Mouse (Mus musculus) myocyte (in vitro differentiated cells): ENCODE measurements around the gene Ulk2. TPM values are rescaled to one million over a fixed set of nuclear protein-coding genes. Genes with fewer than 3 reads are reported as not detected.
A peak's percentile ranks its signal among the peaks of the same experiment; 100 is the strongest.

Source experiments
- H3K27me3 ChIP-seq: one replicate; pipeline ENCODE4 v1.6.1; 2011; ENCODE audit not compliant: control insufficient read depth, insufficient read depth, insufficient read length
- H3K36me3 ChIP-seq: one replicate; pipeline ENCODE4 v1.6.1; 2011; ENCODE audit not compliant: control insufficient read depth, insufficient read depth
- H3K4me2 ChIP-seq: one replicate; pipeline ENCODE4 v1.6.1; 2011; ENCODE audit warnings: low read depth, control low read depth
- H3K4me3 ChIP-seq: one replicate; pipeline ENCODE4 v1.5.1; 2011; ENCODE audit warnings: mild to moderate bottlenecking, control low read depth, moderate library complexity
- H3K79me2 ChIP-seq: one replicate; pipeline ENCODE4 v1.6.1; 2011; ENCODE audit not compliant: control insufficient read depth, insufficient read depth
- H3ac ChIP-seq: one replicate; pipeline ENCODE4 v1.6.1; 2011; ENCODE audit not compliant: control insufficient read depth, insufficient read length
- CEBPB ChIP-seq: IDR thresholded peaks from 2 replicates; pipeline ENCODE4 v1.6.1; 2011; ENCODE audit warnings: mild to moderate bottlenecking, moderate library complexity; ENCODE audit not compliant: poor library complexity, insufficient read depth, severe bottlenecking
- E2F4 ChIP-seq: IDR thresholded peaks from one replicate; pipeline ENCODE4 v1.6.1; 2011; ENCODE audit warnings: mild to moderate bottlenecking, control low read depth, moderate library complexity; ENCODE audit not compliant: insufficient read depth
- MAX ChIP-seq: IDR thresholded peaks from one replicate; pipeline ENCODE4 v1.6.1; 2011; ENCODE audit warnings: low read depth, mild to moderate bottlenecking, control low read depth
- MYOD1 ChIP-seq, 3 experiments: IDR thresholded peaks; one replicate each; pipeline ENCODE4 v1.6.1; 2011; ENCODE audit warnings: control low read depth in 2 of 3, low read depth in 2 of 3, mild to moderate bottlenecking in 2 of 3, moderate library complexity in 1 of 3; ENCODE audit not compliant: insufficient read length in 2 of 3, control insufficient read depth in 1 of 3
- MYOG ChIP-seq, 3 experiments: IDR thresholded peaks; one replicate each; pipeline ENCODE4 v1.6.1; 2011; ENCODE audit warnings: control low read depth in 2 of 3, low read depth in 2 of 3, mild to moderate bottlenecking in 2 of 3; ENCODE audit not compliant: insufficient read length in 2 of 3, control insufficient read depth in 1 of 3, insufficient read depth in 1 of 3
- POLR2A ChIP-seq: IDR thresholded peaks from one replicate; pipeline ENCODE4 v1.6.1; 2011; ENCODE audit warnings: low read depth, mild to moderate bottlenecking, control low read depth, moderate library complexity; ENCODE audit not compliant: insufficient read length
- POLR2AphosphoS2 ChIP-seq: IDR thresholded peaks from one replicate; pipeline ENCODE4 v1.6.1; 2011; ENCODE audit warnings: low read depth, control low read depth; ENCODE audit not compliant: insufficient read length
- REST ChIP-seq: IDR thresholded peaks from one replicate; pipeline ENCODE4 v1.6.1; 2011; ENCODE audit warnings: mild to moderate bottlenecking, control low read depth, moderate library complexity; ENCODE audit not compliant: insufficient read depth, insufficient read length
- SRF ChIP-seq: IDR thresholded peaks from one replicate; pipeline ENCODE4 v1.6.1; 2011; ENCODE audit warnings: low read depth; ENCODE audit not compliant: control insufficient read depth, insufficient read length
- TCF12 ChIP-seq: IDR thresholded peaks from one replicate; pipeline ENCODE4 v1.6.1; 2011; ENCODE audit warnings: mild to moderate bottlenecking, control low read depth; ENCODE audit not compliant: poor library complexity, insufficient read depth, severe bottlenecking
- TCF3 ChIP-seq: IDR thresholded peaks from one replicate; pipeline ENCODE4 v1.6.1; 2011; ENCODE audit warnings: low read depth, control low read depth; ENCODE audit not compliant: insufficient read length
- USF1 ChIP-seq: IDR thresholded peaks from one replicate; pipeline ENCODE4 v1.6.1; 2011; ENCODE audit warnings: low read depth, mild to moderate bottlenecking, control low read depth, moderate library complexity
- polyA plus RNA-seq: library from polyadenylated mRNA; unstranded; fragments of >200 nt; fragmentation: generic; extraction: Trizol; gene quantifications from one replicate; pipeline ENCODE4 v1.2.1, GENCODE M21; 2012; ENCODE audit warnings: missing spikeins

Gene Ulk2
- polyA plus RNA-seq, 1 experiment: 9.3 TPM

- Histone ChIP-seq H3K79me2 (peaks cover 17% of the 10 kb centered on the region), H3ac (no peak within 1 kb of the TSS)
- no peak for TF ChIP-seq MAX
- TF ChIP-seq REST: no peak
- TF ChIP-seq MYOD1 (IDR thresholded peaks at IDR 0.05; ENCODE audit: control insufficient read depth in 1 of 3, insufficient read length in 2 of 3, low read depth in 2 of 3): no peak
- TF ChIP-seq TCF3: no peak
- no peak for TF ChIP-seq SRF
- TF ChIP-seq USF1: no peak
- TF ChIP-seq MYOG (IDR thresholded peaks at IDR 0.05; ENCODE audit: control insufficient read depth in 1 of 3, insufficient read depth in 1 of 3, insufficient read length in 2 of 3, low read depth in 2 of 3): peak in 1 of 3 experiments; percentile 2
- peak; percentile 60 for TF ChIP-seq POLR2AphosphoS2
- TF ChIP-seq E2F4: no peak
- TF ChIP-seq POLR2A: peak; percentile 83
- TF ChIP-seq CEBPB: no peak
- no peak for TF ChIP-seq TCF12
Measured at GRCm38 (mm10) chr11:61761584-61762407, 93.1 kb downstream of the Ulk2 start, which contains the start of gene Prpsap2. TSS of gene Prpsap2 (minus strand) at chr11:61762088.

GRCm38 (mm10) chr11:61760518-61760917, 94.4 kb downstream of the Ulk2 start:
- peaks cover 10% of the 10 kb centered on the region for H3K36me3 ChIP-seq
- H3ac ChIP-seq: no peak overlapping the region
- H3K4me3 ChIP-seq: peak overlapping the region; percentile 38
- H3K4me2 ChIP-seq: peak overlapping the region; percentile 92
- TF ChIP-seq USF1: peak; percentile 67
- TF ChIP-seq POLR2A: no peak
- H3K27me3 ChIP-seq: no peaks in the 10 kb centered on the region
- peaks cover 17% of the 10 kb centered on the region for H3K79me2 ChIP-seq

More at GRCm38 (mm10) chr11:61761584-61762407, 93.1 kb downstream of the Ulk2 start, which contains the start of gene Prpsap2:
- peak within 1 kb of the TSS; percentile 92 for H3K4me2 ChIP-seq
- H3K36me3 ChIP-seq: peaks cover 5% of the 10 kb centered on the region
- peak within 1 kb of the TSS; percentile 38 for H3K4me3 ChIP-seq
- no peaks in the 10 kb centered on the region for H3K27me3 ChIP-seq

GRCm38 (mm10) chr11:61757151-61757550, 97.7 kb downstream of the Ulk2 start:
- Histone ChIP-seq H3ac (no peak overlapping the region), H3K36me3 (peaks cover 38% of the 10 kb centered on the region), H3K4me2 (no peak overlapping the region), H3K79me2 (peaks cover 17% of the 10 kb centered on the region), H3K27me3 (no peaks in the 10 kb centered on the region), H3K4me3 (no peak overlapping the region)
- TF ChIP-seq USF1 (no peak), CEBPB (no peak), POLR2A (no peak), REST (no peak), MAX (no peak), MYOD1 (IDR thresholded peaks at IDR 0.05; ENCODE audit: control insufficient read depth in 1 of 3, insufficient read length in 2 of 3, low read depth in 2 of 3) (no peak), TCF3 (no peak), TCF12 (no peak), MYOG (IDR thresholded peaks at IDR 0.05; ENCODE audit: control insufficient read depth in 1 of 3, insufficient read depth in 1 of 3, insufficient read length in 2 of 3, low read depth in 2 of 3) (no peak), POLR2AphosphoS2 (no peak), E2F4 (no peak), SRF (no peak)

- no peak overlapping the region for H3ac ChIP-seq
- peaks cover 52% of the 10 kb centered on the region for H3K36me3 ChIP-seq
- H3K4me3 ChIP-seq: no peak overlapping the region
- no peak overlapping the region for H3K4me2 ChIP-seq
- no peaks in the 10 kb centered on the region for H3K79me2 ChIP-seq
- TF ChIP-seq REST: no peak
- no peak for TF ChIP-seq E2F4
- TF ChIP-seq TCF12: no peak
- no peak for TF ChIP-seq MAX
- no peak for TF ChIP-seq TCF3
- TF ChIP-seq POLR2A: no peak
- no peak for TF ChIP-seq SRF
- TF ChIP-seq MYOD1 (IDR thresholded peaks at IDR 0.05; ENCODE audit: control insufficient read depth in 1 of 3, insufficient read length in 2 of 3, low read depth in 2 of 3): no peak
- TF ChIP-seq USF1: no peak
- no peak for TF ChIP-seq CEBPB
- no peak for TF ChIP-seq MYOG (IDR thresholded peaks at IDR 0.05; ENCODE audit: control insufficient read depth in 1 of 3, insufficient read depth in 1 of 3, insufficient read length in 2 of 3, low read depth in 2 of 3)
- TF ChIP-seq POLR2AphosphoS2: no peak
- H3K27me3 ChIP-seq: no peaks in the 10 kb centered on the region
Measured at GRCm38 (mm10) chr11:61751612-61752011, 103.3 kb downstream of the Ulk2 start.

- H3K4me3 ChIP-seq: no peak overlapping the region
- H3K27me3 ChIP-seq: no peaks in the 10 kb centered on the region
- H3K4me2 ChIP-seq: no peak overlapping the region
- no peaks in the 10 kb centered on the region for H3K79me2 ChIP-seq
- peaks cover 36% of the 10 kb centered on the region for H3K36me3 ChIP-seq
- H3ac ChIP-seq: no peak overlapping the region
- TF ChIP-seq MYOG (IDR thresholded peaks at IDR 0.05; ENCODE audit: control insufficient read depth in 1 of 3, insufficient read depth in 1 of 3, insufficient read length in 2 of 3, low read depth in 2 of 3) (peak in 1 of 3 experiments; percentile 13), MAX (no peak)
Measured at GRCm38 (mm10) chr11:61747161-61747560, 107.7 kb downstream of the Ulk2 start.
